Mouse (Mus musculus): ENCODE results near the gene Smyd3. TPM values are rescaled to one million over a fixed set of nuclear protein-coding genes. Genes with fewer than 3 reads are reported as not detected.

The Smyd3 gene
- polyA plus RNA-seq, 1 experiment from 2014 or later = 20.7 TPM

DNA sequence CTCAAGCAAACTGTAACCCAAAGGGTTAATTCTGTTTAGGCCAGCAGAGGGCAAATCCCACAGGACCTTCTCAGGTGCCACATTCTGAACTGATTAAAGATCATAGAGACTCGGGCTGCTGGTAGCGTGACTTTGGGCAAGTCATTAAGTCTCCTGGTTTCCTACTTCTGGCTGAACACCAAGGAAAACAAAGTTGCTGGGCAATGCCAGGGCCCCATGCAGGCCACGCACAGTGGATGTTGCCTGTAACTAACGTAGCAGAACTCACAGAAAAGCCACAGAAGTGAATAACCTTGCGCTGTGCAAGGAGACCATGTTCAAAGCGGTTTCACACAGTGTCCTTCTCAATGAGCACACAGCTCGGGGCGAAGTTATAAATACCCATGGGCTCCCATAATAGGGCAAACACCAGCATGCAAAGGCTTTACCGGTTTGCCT, 371.1 kb downstream of the Smyd3 start:
- Histone ChIP-seq H3K27me3 (replicated peaks; ENCODE audit: low read depth, poor library complexity, severe bottlenecking) (no peaks in the 10 kb centered on the region), H3K27ac (replicated peaks) (peak overlapping the region; percentile 80), H3K36me3 (replicated peaks) (no peaks in the 10 kb centered on the region), H3K9me3 (no peaks in the 10 kb centered on the region), H3K4me1 (peaks cover 55% of the 10 kb centered on the region), H3K4me3 (no peak overlapping the region)
- 41% methylated on average over 9 of the region's 9 CpGs for WGBS
- DNase-seq (ENCODE audit: low spot score) = peak; percentile 63

DNA sequence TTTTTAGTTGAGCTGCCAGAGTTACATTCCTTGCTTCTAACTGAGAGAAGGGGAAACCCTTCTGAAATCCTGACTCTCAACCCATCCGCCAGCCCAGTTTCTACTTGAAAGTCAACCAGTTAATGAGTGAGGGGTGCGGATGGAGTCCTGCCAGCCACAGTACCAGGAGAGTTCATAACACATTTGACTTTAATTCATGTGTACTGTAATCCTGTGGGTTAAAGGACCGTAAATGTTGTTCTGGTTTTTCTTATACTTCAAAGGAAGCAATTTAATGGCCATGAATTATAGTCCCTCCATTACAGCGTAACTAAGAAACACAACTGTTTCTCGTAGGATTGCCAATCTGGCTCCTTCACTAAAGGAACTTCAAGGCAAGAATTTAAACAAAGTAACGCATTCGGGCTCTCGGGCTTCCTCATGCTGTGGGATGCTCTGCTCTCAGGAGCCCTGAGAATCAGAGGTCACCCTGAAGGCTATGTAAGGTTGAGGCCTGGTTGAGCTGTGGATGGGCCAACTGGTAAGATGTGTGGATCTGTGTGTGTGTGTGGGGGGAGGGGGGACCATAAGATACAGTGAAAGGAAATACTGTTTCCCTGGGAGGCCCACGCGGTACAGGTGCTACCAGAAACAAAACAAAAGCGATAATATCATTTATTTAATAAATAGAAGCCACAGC, 374.5 kb downstream of the Smyd3 start:
- H3K9me3 ChIP-seq = no peaks in the 10 kb centered on the region
- no peak overlapping the region for H3K4me3 ChIP-seq
- 71% methylated on average over 11 of the region's 11 CpGs for WGBS
- H3K27me3 ChIP-seq (replicated peaks; ENCODE audit: low read depth, poor library complexity, severe bottlenecking) = no peaks in the 10 kb centered on the region
- DNase-seq (ENCODE audit: low spot score) = no peak
- H3K36me3 ChIP-seq (replicated peaks) = no peaks in the 10 kb centered on the region
- peaks cover 64% of the 10 kb centered on the region for H3K4me1 ChIP-seq
- peak overlapping the region; percentile 45 for H3K27ac ChIP-seq (replicated peaks)

DNA sequence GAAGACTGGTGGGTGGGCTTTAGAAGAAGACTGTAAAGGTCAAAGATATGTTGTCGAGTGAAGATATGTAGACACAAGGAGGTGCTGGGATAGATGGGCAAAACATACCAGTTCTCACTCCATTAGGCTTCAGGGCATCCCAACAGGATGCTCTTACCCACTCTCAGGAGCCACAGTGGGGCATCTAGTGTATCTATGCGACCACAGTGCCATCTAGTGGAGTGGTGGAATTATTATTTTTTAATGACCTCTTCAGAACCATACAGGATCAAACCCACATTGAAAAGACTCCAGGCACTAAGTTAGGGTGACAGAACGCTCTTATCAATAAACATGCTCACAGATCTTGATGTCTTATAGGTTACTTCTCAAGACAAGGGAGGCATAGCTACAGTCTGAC, 375.7 kb downstream of the Smyd3 start:
- Histone ChIP-seq H3K27me3 (replicated peaks; ENCODE audit: low read depth, poor library complexity, severe bottlenecking) (no peaks in the 10 kb centered on the region), H3K9me3 (no peaks in the 10 kb centered on the region), H3K4me1 (peaks cover 55% of the 10 kb centered on the region), H3K27ac (replicated peaks) (0 out of 2 replicates have a peak overlapping the region, but pooled peaks have one; percentile 59), H3K36me3 (replicated peaks) (no peaks in the 10 kb centered on the region), H3K4me3 (no peak overlapping the region)
- WGBS = 45% methylated on average over 3 of the region's 3 CpGs
- DNase-seq (ENCODE audit: low spot score) = peak; percentile 63

DNA sequence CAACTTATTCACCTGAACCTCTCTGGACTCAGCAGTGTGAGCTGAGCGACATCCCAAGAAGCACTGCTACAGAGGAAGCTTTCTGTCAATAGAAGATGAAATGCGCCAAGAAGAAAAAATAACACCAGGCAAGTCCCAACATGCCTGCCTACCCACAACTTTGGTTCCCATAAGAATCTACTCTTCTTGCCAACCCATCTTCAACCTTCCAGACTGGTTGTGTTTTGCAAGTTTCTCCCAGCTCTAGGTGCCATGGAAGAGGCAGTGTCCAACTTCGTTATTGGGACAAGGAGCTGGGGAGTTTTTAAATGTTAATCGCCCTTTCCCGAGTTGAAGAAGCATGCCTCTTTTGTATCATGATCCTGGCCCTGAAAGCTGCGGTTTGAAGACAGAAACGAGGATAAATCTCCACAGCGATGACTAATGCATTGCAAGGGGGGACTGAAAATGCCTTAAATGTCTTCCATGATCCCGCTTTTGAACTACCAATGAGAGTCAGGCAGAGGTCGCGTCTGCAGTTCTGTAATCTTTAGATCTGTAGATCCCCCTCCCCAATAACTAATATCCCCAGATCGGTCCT, 376.7 kb downstream of the Smyd3 start:
- H3K27me3 ChIP-seq (replicated peaks; ENCODE audit: low read depth, poor library complexity, severe bottlenecking) = no peaks in the 10 kb centered on the region
- peak overlapping the region; percentile 59; the same call in 1 of the 2 replicates for H3K27ac ChIP-seq (replicated peaks)
- no peak overlapping the region for H3K4me3 ChIP-seq
- no peaks in the 10 kb centered on the region for H3K9me3 ChIP-seq
- H3K4me1 ChIP-seq = peaks cover 55% of the 10 kb centered on the region
- no peak for DNase-seq (ENCODE audit: low spot score)
- H3K36me3 ChIP-seq (replicated peaks) = no peaks in the 10 kb centered on the region
- 72% methylated on average over 12 of the region's 12 CpGs for WGBS

DNA sequence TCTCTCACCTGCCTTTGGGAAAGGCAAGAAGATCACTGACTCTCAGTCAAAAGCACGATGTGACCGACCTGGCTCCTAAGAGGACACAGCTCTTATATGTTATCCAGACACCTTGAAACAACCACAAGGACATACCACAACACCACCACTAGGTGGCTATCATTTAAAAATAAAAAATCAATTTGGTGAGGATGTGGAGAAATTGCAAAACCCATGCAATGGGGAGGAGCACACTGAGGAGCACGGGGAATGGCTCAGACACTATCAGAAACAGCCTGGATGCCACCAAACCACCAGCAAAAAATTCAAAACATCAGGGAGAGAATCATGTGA, 380.7 kb downstream of the Smyd3 start:
- Histone ChIP-seq H3K27ac (replicated peaks) (peak overlapping the region; percentile 74; the same call in 1 of the 2 replicates), H3K9me3 (peaks cover 9% of the 10 kb centered on the region; the same call in 1 of the 2 replicates), H3K4me3 (no peak overlapping the region), H3K4me1 (peaks cover 27% of the 10 kb centered on the region), H3K27me3 (replicated peaks; ENCODE audit: low read depth, poor library complexity, severe bottlenecking) (no peaks in the 10 kb centered on the region), H3K36me3 (replicated peaks) (peaks cover 7% of the 10 kb centered on the region)
- DNase-seq (ENCODE audit: low spot score) = no peak
- WGBS = 64% methylated on average over 3 of the region's 3 CpGs

DNA sequence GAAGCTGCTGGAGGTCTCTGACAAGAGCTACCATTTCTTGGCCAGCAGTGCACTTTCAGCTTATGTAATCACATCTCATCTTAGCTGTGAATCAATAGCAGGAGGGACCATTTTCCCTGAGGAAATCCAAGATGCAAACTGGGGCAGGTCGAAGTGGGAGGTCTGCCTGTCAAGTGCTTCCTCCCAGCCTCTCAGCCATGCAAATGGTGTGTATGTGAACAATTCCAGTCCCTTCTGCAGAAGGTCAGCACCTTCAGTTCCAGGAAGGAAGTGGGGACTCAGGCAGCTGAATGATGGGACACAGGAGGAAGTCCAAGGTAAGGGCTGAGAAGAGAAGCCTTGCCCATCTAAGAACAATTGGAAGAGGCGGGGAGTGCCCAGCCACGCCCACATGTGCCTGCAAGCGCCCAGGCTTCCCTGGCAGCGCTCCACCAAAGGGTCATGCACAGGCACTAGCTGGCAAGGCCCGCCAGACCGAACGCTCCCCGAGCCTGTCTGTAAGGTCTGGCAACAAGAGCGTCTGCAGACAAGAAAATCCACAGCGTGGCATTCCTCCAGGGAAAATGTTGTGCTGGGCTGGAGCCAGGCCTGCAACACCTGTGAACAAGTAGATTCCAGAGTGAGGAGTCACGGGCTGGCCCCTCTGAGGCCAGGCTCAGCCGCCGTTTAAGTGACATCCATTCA, 381.2 kb downstream of the Smyd3 start:
- peaks cover 24% of the 10 kb centered on the region for H3K4me1 ChIP-seq
- H3K9me3 ChIP-seq = peaks cover 9% of the 10 kb centered on the region; the same call in 1 of the 2 replicates
- peak overlapping the region; percentile 74 for H3K27ac ChIP-seq (replicated peaks)
- H3K36me3 ChIP-seq (replicated peaks) = peaks cover 7% of the 10 kb centered on the region
- WGBS = 60% methylated on average over 14 of the region's 14 CpGs
- no peak overlapping the region for H3K4me3 ChIP-seq
- no peaks in the 10 kb centered on the region for H3K27me3 ChIP-seq (replicated peaks; ENCODE audit: low read depth, poor library complexity, severe bottlenecking)
- peak; percentile 41 for DNase-seq (ENCODE audit: low spot score)

DNA sequence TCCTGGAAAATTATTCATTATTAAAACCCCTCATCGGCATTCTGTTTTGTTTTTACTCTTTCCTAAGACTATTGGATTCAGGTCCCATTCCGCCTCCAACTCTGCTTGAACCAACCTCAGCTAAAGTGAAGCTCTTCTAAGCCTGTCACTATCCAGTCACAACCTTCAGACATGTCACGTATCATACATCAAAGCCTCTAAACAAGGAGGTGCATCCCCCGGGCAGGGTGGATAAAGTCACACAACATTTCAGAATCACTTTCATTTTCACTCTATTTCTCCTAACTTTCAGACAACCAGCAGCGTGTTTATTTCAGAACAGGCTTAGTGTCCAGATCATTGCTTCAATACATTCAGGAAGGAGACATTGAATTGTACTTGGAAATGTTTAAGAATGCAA, 387.8 kb downstream of the Smyd3 start:
- Histone ChIP-seq H3K9me3 (peaks cover 9% of the 10 kb centered on the region; the same call in 1 of the 2 replicates), H3K27ac (replicated peaks) (no peak overlapping the region), H3K36me3 (replicated peaks) (peaks cover 7% of the 10 kb centered on the region), H3K4me3 (no peak overlapping the region), H3K27me3 (replicated peaks; ENCODE audit: low read depth, poor library complexity, severe bottlenecking) (no peaks in the 10 kb centered on the region), H3K4me1 (peaks cover 15% of the 10 kb centered on the region)
- no peak for DNase-seq (ENCODE audit: low spot score)
- WGBS = 93% methylated on average over 5 of the region's 5 CpGs

DNA sequence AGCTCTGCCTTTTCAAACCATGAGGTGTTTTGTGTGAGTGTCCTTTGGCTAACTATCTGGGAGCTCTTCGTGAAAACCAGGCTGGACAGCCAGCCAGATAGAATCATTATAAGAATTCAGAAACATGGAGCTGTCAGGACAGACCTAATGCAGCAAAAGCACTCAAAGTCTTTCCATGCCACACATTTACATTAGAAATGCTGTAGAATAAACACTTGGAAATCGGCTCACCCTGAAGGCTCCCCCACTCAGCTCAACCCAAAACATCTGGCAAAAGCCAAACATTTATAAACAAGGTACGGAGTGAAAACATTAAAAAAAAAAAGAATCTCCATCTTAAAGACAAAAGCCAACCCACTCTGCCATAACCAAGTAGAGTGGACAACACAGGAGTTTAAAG, 391.6 kb downstream of the Smyd3 start:
- H3K27ac ChIP-seq (replicated peaks) = no peak overlapping the region
- WGBS = 71% methylated on average over 3 of the region's 3 CpGs

DNA sequence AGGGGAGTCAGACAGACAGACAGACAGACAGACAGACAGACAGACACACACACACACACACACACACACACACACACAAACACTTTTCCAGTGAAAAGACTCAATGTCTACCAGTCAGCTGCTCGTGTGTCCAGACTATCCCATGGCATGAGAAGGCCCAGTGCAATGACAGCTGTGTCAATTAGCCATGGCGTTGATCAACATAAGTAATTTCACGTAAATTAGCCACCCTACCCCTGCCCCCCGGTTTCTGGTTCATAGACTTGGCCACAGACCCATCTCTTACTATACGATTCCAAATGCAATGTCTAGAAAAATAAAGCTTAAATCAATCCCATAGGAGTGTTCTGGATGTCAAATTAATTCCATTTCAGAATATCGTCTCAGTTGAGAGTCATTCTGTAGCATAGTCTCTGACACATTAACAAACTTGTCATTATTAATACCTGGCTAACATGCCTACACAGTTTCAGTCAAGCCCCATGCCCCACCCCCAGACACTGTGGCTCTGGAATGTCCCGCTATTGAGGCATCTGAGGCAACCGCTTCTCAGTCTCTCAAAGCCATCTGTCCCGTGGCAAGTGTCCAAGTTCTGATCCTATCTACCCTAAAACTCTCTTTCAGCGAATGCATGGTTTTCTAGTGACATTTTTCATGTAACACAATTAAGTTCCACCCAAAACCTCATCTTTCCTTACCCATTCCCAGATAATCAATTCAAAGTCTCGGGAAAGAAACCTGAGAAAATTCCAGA, 395.2 kb downstream of the Smyd3 start:
- no peak for DNase-seq (ENCODE audit: low spot score)
- H3K27me3 ChIP-seq (replicated peaks; ENCODE audit: low read depth, poor library complexity, severe bottlenecking) = no peaks in the 10 kb centered on the region
- no peak overlapping the region for H3K27ac ChIP-seq (replicated peaks)
- no peaks in the 10 kb centered on the region for H3K36me3 ChIP-seq (replicated peaks)
- no peak overlapping the region for H3K4me3 ChIP-seq
- H3K9me3 ChIP-seq = no peaks in the 10 kb centered on the region
- H3K4me1 ChIP-seq = peaks cover 25% of the 10 kb centered on the region
- 84% methylated on average over 11 of the region's 11 CpGs for WGBS

More for the DNA sequence above, 391.6 kb downstream of the Smyd3 start:
- Histone ChIP-seq H3K4me3 (no peak overlapping the region), H3K9me3 (no peaks in the 10 kb centered on the region), H3K36me3 (replicated peaks) (no peaks in the 10 kb centered on the region), H3K27me3 (replicated peaks; ENCODE audit: low read depth, poor library complexity, severe bottlenecking) (no peaks in the 10 kb centered on the region), H3K4me1 (peaks cover 15% of the 10 kb centered on the region)
- DNase-seq (ENCODE audit: low spot score) = no peak

DNA sequence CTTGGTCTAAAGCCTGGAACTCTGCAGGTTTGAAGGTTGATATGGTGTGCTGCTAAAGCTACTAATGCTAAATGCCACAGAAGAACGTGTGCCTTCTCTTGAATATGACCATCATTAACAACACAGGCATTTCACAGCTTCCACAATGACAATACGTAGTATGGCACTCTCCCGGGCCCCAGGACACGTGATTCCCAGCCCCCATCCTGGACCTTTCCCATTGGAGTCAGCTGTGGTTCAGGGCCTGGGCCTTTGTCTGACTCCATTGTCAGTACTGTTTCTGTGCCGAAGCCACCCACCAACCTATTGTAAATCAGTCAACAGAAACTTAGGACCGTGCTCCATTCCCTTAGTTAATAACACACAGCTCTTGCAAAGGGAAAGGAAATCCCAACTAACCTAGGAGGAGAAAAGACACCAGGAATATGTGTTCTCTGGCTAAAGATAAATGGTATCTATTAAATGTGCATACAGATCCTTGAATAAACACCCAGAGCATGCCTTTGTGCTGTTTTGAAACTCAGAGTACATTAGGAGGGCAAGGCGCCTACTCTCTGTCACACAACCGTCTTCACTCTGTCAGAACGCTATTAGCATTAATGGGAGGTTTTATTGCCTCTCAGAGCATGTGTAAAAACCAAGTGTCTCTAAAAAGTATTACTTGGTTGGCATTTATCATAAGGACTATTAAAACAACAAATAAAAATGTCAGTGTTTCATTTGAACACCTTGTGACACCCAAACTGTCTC, 397.4 kb downstream of the Smyd3 start:
- Histone ChIP-seq H3K4me3 (no peak overlapping the region), H3K9me3 (no peaks in the 10 kb centered on the region), H3K36me3 (replicated peaks) (no peaks in the 10 kb centered on the region), H3K4me1 (peaks cover 24% of the 10 kb centered on the region), H3K27me3 (replicated peaks; ENCODE audit: low read depth, poor library complexity, severe bottlenecking) (no peaks in the 10 kb centered on the region), H3K27ac (replicated peaks) (peak overlapping the region; percentile 60; the same call in 1 of the 2 replicates)
- DNase-seq (ENCODE audit: low spot score) = no peak
- 76% methylated on average over 9 of the region's 9 CpGs for WGBS

DNA sequence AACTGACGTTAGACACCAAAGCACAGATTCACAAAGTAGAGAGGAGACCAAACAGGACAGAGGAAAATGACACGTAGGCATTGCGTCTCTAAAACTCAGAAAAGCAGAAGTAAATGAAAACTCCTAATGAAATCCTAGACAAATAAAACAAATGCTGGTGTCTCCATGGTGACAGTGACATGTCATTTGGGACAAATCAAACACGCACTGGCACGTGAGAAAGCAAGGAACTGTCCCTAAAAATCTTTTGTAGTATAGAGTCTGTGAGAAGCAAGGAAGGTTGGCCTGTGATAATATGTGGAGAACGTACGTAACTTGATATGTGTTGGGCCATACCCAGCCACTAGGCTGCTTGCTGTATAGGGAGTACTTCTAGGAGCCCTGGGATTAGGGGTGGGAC, 399.2 kb downstream of the Smyd3 start:
- Histone ChIP-seq H3K9me3 (peaks cover 4% of the 10 kb centered on the region; the same call in 1 of the 2 replicates), H3K27me3 (replicated peaks; ENCODE audit: low read depth, poor library complexity, severe bottlenecking) (no peaks in the 10 kb centered on the region), H3K36me3 (replicated peaks) (no peaks in the 10 kb centered on the region), H3K27ac (replicated peaks) (no peak overlapping the region), H3K4me3 (no peak overlapping the region), H3K4me1 (peaks cover 17% of the 10 kb centered on the region)
- 83% methylated on average over 7 of the region's 7 CpGs for WGBS
- no peak for DNase-seq (ENCODE audit: low spot score)

Measured in embryonic facial prominence, embryonic 10.5 days (tissue).